Mouse (Mus musculus): Measurements from ENCODE around the gene Vtcn1. TPM values are rescaled to one million over a fixed set of nuclear protein-coding genes. Genes with fewer than 3 reads are reported as not detected.

The Vtcn1 gene
- total RNA-seq, 1 experiment = 0.31 TPM

DNA sequence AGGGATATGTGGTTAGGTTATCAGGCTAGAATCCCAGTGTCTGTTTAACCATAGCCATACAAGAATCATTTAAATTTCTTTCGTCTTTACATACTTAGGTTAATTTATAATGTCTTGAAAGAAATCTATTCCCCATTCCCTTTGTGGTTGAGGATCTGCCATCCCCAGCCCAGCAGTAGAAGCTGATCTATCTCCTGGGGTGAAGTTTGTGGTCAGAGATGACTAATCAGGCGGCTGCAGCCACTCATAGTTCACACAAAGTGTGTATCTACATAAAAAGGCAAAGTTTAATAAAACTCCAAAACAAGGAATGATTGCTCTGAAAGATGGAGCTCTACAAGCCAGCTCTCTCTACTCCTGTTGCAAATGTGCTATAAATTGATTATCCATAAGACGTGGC is 33.6 kb upstream of the Vtcn1 start:
- Histone ChIP-seq H3K9ac (ENCODE audit: insufficient read depth, low read depth, low read length, poor library complexity, severe bottlenecking) (no peak overlapping the region), H3K27ac (ENCODE audit: insufficient read depth, low read depth, low read length, poor library complexity, severe bottlenecking) (no peak overlapping the region), H3K4me1 (ENCODE audit: control insufficient read depth in 2 of 2, insufficient read depth in 2 of 2, low read length in 2 of 2, poor library complexity in 1 of 2) (no peaks in the 10 kb centered on the region), H3K4me3 (ENCODE audit: insufficient read depth in 1 of 2, low read depth in 1 of 2, low read length in 2 of 2, poor library complexity in 1 of 2, severe bottlenecking in 1 of 2) (no peak overlapping the region), H3K9me3 (ENCODE audit: control insufficient read depth, insufficient read depth, low read depth, low read length) (no peaks in the 10 kb centered on the region), H3K36me3 (ENCODE audit: control insufficient read depth, insufficient read depth, low read length, poor library complexity, severe bottlenecking) (no peaks in the 10 kb centered on the region)
- in situ Hi-C loops (cut with MboI; ENCODE audit: low sequenced_read_pairs in 2 of 2, unreplicated experiment in 2 of 2) = no loop called here
- no peak for DNase-seq (ENCODE audit: low read depth, low spot score)
- TF ChIP-seq ZNF384 (IDR thresholded peaks at IDR 0.05; ENCODE audit: low read depth, low read length) (no peak), CHD2 (IDR thresholded peaks at IDR 0.05; ENCODE audit: low read depth, low read length) (no peak), HCFC1 (IDR thresholded peaks at IDR 0.05; ENCODE audit: borderline replicate concordance, insufficient read depth, low read length) (no peak), MAFK (IDR thresholded peaks at IDR 0.05; ENCODE audit: insufficient read depth, low read depth, low read length) (no peak), ZC3H11A (IDR thresholded peaks at IDR 0.05; ENCODE audit: borderline replicate concordance, low read depth, low read length) (no peak)

DNA sequence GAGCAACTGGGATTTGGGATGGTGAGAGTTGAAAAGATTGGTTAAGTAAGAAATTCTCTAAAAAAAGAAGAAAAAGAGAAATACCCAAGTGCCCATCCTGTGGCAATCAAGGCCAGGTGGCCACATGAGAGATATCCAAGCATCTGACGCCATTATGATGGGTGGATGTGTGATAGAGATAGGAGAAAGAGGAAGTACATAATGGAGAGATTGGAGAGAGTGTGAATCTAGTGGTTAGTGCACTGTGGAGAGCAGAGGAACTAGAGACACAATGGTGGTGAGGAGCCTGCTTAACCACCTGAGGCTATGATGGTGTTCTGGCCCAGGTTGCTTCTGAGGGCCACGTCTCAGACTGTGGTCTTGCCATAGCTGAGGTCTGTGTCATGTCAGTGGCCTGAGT is 31.9 kb upstream of the Vtcn1 start:
- Histone ChIP-seq H3K27ac (ENCODE audit: insufficient read depth, low read depth, low read length, poor library complexity, severe bottlenecking) (no peak overlapping the region), H3K9me3 (ENCODE audit: control insufficient read depth, insufficient read depth, low read depth, low read length) (no peaks in the 10 kb centered on the region), H3K4me3 (ENCODE audit: insufficient read depth in 1 of 2, low read depth in 1 of 2, low read length in 2 of 2, poor library complexity in 1 of 2, severe bottlenecking in 1 of 2) (no peak overlapping the region), H3K4me1 (ENCODE audit: control insufficient read depth in 2 of 2, insufficient read depth in 2 of 2, low read length in 2 of 2, poor library complexity in 1 of 2) (no peaks in the 10 kb centered on the region), H3K9ac (ENCODE audit: insufficient read depth, low read depth, low read length, poor library complexity, severe bottlenecking) (no peak overlapping the region), H3K36me3 (ENCODE audit: control insufficient read depth, insufficient read depth, low read length, poor library complexity, severe bottlenecking) (no peaks in the 10 kb centered on the region)
- no peak for DNase-seq (ENCODE audit: low read depth, low spot score)
- in situ Hi-C loops (cut with MboI; ENCODE audit: low sequenced_read_pairs in 2 of 2, unreplicated experiment in 2 of 2) = no loop called here
- TF ChIP-seq MAFK (IDR thresholded peaks at IDR 0.05; ENCODE audit: insufficient read depth, low read depth, low read length) = no peak
- no peak for TF ChIP-seq ZC3H11A (IDR thresholded peaks at IDR 0.05; ENCODE audit: borderline replicate concordance, low read depth, low read length)
- TF ChIP-seq HCFC1 (IDR thresholded peaks at IDR 0.05; ENCODE audit: borderline replicate concordance, insufficient read depth, low read length) = no peak
- TF ChIP-seq CHD2 (IDR thresholded peaks at IDR 0.05; ENCODE audit: low read depth, low read length) = no peak
- TF ChIP-seq ZNF384 (IDR thresholded peaks at IDR 0.05; ENCODE audit: low read depth, low read length) = no peak

DNA sequence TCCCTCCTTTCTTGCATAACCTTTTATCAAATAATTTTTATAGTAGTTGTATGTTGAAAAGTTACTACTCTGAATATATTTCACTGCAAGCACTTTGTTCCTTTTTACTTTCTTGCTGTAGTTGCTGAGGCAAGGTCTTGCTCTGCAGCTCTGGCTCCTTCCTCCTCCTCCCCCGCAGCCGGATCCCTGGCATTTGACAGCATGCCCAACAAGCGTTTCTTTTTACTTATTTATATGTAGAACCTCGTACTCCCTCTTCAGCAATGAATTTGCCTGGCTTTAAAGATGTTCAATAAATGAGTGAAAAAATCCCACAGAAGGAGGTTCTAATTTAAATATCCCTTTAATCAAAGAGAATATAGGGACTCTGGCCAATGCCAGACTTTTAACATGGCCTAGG is 28.7 kb upstream of the Vtcn1 start:
- no peak overlapping the region for H3K9ac ChIP-seq (ENCODE audit: insufficient read depth, low read depth, low read length, poor library complexity, severe bottlenecking)
- no peak overlapping the region for H3K27ac ChIP-seq (ENCODE audit: insufficient read depth, low read depth, low read length, poor library complexity, severe bottlenecking)
- no peaks in the 10 kb centered on the region for H3K4me1 ChIP-seq (ENCODE audit: control insufficient read depth in 2 of 2, insufficient read depth in 2 of 2, low read length in 2 of 2, poor library complexity in 1 of 2)
- H3K4me3 ChIP-seq (ENCODE audit: insufficient read depth in 1 of 2, low read depth in 1 of 2, low read length in 2 of 2, poor library complexity in 1 of 2, severe bottlenecking in 1 of 2) = no peak overlapping the region
- DNase-seq (ENCODE audit: low read depth, low spot score) = no peak
- H3K36me3 ChIP-seq (ENCODE audit: control insufficient read depth, insufficient read depth, low read length, poor library complexity, severe bottlenecking) = no peaks in the 10 kb centered on the region
- TF ChIP-seq CHD2 (IDR thresholded peaks at IDR 0.05; ENCODE audit: low read depth, low read length) (no peak), ZC3H11A (IDR thresholded peaks at IDR 0.05; ENCODE audit: borderline replicate concordance, low read depth, low read length) (no peak), HCFC1 (IDR thresholded peaks at IDR 0.05; ENCODE audit: borderline replicate concordance, insufficient read depth, low read length) (no peak), MAFK (IDR thresholded peaks at IDR 0.05; ENCODE audit: insufficient read depth, low read depth, low read length) (no peak), ZNF384 (IDR thresholded peaks at IDR 0.05; ENCODE audit: low read depth, low read length) (no peak)
- in situ Hi-C loops (cut with MboI; ENCODE audit: low sequenced_read_pairs in 2 of 2, unreplicated experiment in 2 of 2) = no loop called here
- H3K9me3 ChIP-seq (ENCODE audit: control insufficient read depth, insufficient read depth, low read depth, low read length) = no peaks in the 10 kb centered on the region

DNA sequence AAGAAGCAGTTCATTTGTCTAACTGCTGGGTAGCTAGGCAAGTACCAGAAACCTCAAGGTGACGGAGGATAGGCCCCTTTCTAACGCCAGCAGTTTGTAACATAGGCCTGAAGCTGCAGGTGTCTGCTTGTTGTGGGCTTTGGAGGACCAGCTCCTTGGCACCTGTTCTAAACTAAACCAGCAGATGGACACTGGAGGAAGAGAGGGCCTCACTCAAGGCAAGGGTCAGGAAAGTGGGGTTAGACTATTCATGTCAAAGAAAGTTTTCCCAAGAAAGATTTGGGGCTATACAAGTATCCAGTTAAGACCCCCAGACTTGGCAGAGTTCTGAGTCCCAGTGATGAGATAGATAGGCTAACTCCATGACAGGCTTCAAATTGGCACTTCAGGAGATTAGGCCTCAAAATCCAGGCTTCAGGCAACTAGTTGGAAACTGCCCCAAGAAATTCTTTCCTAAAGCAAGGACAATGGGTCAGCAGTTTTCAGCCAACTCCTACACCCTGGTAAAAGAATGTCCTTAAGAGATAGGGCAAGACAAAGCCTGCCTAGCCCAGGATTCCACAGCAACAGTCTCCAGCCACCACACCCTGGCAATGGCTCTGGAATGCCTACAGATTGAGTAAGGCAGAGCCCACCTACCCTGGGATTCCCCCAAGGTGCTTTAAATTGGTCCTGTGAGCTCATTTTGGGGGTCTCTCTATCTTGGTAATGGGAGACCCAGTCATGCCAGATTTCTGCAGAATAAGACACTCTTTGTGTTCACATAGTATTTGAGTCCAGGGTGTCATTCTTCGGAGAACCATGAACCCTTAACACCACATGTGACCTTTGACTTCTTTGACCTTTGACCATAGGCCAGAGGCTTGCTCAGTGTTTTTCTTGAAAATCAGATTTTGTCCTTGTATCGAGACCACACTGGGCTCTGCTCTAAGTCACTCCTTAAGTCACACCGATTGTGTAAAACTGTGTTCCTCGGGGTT is 27.8 kb upstream of the Vtcn1 start:
- Histone ChIP-seq H3K9me3 (ENCODE audit: control insufficient read depth, insufficient read depth, low read depth, low read length) (no peaks in the 10 kb centered on the region), H3K4me3 (ENCODE audit: insufficient read depth in 1 of 2, low read depth in 1 of 2, low read length in 2 of 2, poor library complexity in 1 of 2, severe bottlenecking in 1 of 2) (no peak overlapping the region), H3K27ac (ENCODE audit: insufficient read depth, low read depth, low read length, poor library complexity, severe bottlenecking) (no peak overlapping the region), H3K9ac (ENCODE audit: insufficient read depth, low read depth, low read length, poor library complexity, severe bottlenecking) (no peak overlapping the region), H3K4me1 (ENCODE audit: control insufficient read depth in 2 of 2, insufficient read depth in 2 of 2, low read length in 2 of 2, poor library complexity in 1 of 2) (no peaks in the 10 kb centered on the region), H3K36me3 (ENCODE audit: control insufficient read depth, insufficient read depth, low read length, poor library complexity, severe bottlenecking) (no peaks in the 10 kb centered on the region)
- in situ Hi-C loops (cut with MboI; ENCODE audit: low sequenced_read_pairs in 2 of 2, unreplicated experiment in 2 of 2) = no loop called here
- no peak for DNase-seq (ENCODE audit: low read depth, low spot score)
- TF ChIP-seq CHD2 (IDR thresholded peaks at IDR 0.05; ENCODE audit: low read depth, low read length) (0 out of 2 replicates have a peak, but pooled peaks have one; percentile 17), MAFK (IDR thresholded peaks at IDR 0.05; ENCODE audit: insufficient read depth, low read depth, low read length) (peak; percentile 58; the same call in 1 of the 2 replicates), ZNF384 (IDR thresholded peaks at IDR 0.05; ENCODE audit: low read depth, low read length) (no peak)

Measured in ES-E14 (cell line).